Comparison of ENCODE assay signal across 8 mouse cellular contexts in genomic region chr12:81769458-81769857, GRCm38 (mm10).
"Had no signal": no experiment of that assay in that cellular context is flagged by ENCODE, and none has a peak within 500 bp of the region (broad histone marks: within the 10 kb centered on the region; RNA-seq: fewer than 3 reads in every experiment).

No protein-coding gene starts in this region.

- DNase-seq: liver, postnatal 0 days; lung, adult 2 months; lung, postnatal 14 days; lung, postnatal 36 days; right cerebral cortex, postnatal 14 days; thymus, adult 18-20 months; thymus, postnatal 14 days; thymus, postnatal 36 days had no signal
